Comparison of ENCODE assay signal across 9 mouse cellular contexts in genomic region chr7:109445012-109445411, GRCm38 (mm10). TPM values are rescaled to one million over a fixed set of nuclear protein-coding genes. Genes with fewer than 3 reads are reported as not detected.
DNase-seq lines count a peak whose midpoint lies in the region; ATAC-seq and TF ChIP-seq lines count a peak whose summit lies in the region.
"Had no signal": no experiment of that assay in that cellular context is flagged by ENCODE, and none has a peak within 500 bp of the region (broad histone marks: within the 10 kb centered on the region; RNA-seq: fewer than 3 reads in every experiment).

No protein-coding gene starts in this region.

- DNase-seq in kidney, adult 9 months, result peak; percentile 33
- peak; percentile 50 for DNase-seq in NIH3T3 (ENCODE audit: low read depth)
- DNase-seq in heart, postnatal 36 days, result peak; percentile 39 to 51
- peak; percentile 58 to 59 for DNase-seq in left cerebral cortex, postnatal 36 days (ENCODE audit: low spot score in 2 of 2)
- DNase-seq in natural killer cell, adult 2 months (ENCODE audit: low spot score in 2 of 2), result no peak

- ATAC-seq in kidney, embryonic 14.5 days (ENCODE audit: low FRiP score, low TSS enrichment), result no peak; the same call in 1 of the 2 replicates
- 0 out of 2 replicates have a peak, but pooled peaks have one; percentile 21 for ATAC-seq in neural tube, embryonic 13.5 days (ENCODE audit: low read depth)

- 10% methylated on average over 6 of the region's 6 CpGs for WGBS in kidney, embryonic 14.5 days
- 8% methylated on average over 6 of the region's 6 CpGs for WGBS in neural tube, embryonic 13.5 days

- no peaks in the 10 kb centered on the region for H3K27me3 ChIP-seq in kidney, embryonic 14.5 days (ENCODE audit: control insufficient read depth, insufficient read depth, low read length)
- H3K27me3 ChIP-seq in neural tube, embryonic 13.5 days, result no peaks in the 10 kb centered on the region

- H3K4me1 ChIP-seq in kidney, embryonic 14.5 days (ENCODE audit: control insufficient read depth, insufficient read depth, low read length), result no peaks in the 10 kb centered on the region
- H3K4me1 ChIP-seq in cortical plate, adult 2 months (ENCODE audit: control insufficient read depth, insufficient read depth, low read length), result no peaks in the 10 kb centered on the region
- peaks cover 7% of the 10 kb centered on the region for H3K4me1 ChIP-seq in neural tube, embryonic 13.5 days (replicated peaks)

- H3K9me3 ChIP-seq in kidney, embryonic 14.5 days (ENCODE audit: control insufficient read depth, low read length), result no peaks in the 10 kb centered on the region
- H3K9me3 ChIP-seq in neural tube, embryonic 13.5 days, result no peaks in the 10 kb centered on the region

- H3K4me3 ChIP-seq in kidney, embryonic 14.5 days (ENCODE audit: low read length), result no peak overlapping the region
- H3K4me3 ChIP-seq in cortical plate, adult 2 months (ENCODE audit: insufficient read depth, low read length), result no peak overlapping the region
- H3K4me3 ChIP-seq in neural tube, embryonic 13.5 days, result no peak overlapping the region

- TF ChIP-seq CTCF in cortical plate, adult 2 months (IDR thresholded peaks at IDR 0.05; ENCODE audit: extremely low read depth, insufficient read depth, low read length), result peak; percentile 82

- no peak overlapping the region for H3K9ac ChIP-seq in kidney, embryonic 14.5 days (ENCODE audit: low read depth, low read length)
- no peak overlapping the region for H3K9ac ChIP-seq in neural tube, embryonic 13.5 days

- no peak overlapping the region for H3K27ac ChIP-seq in kidney, embryonic 14.5 days (ENCODE audit: low read depth, low read length)
- no peak overlapping the region for H3K27ac ChIP-seq in cortical plate, adult 2 months (ENCODE audit: insufficient read depth, low read length)
- H3K27ac ChIP-seq in neural tube, embryonic 13.5 days (replicated peaks), result no peak overlapping the region
- H3K27ac ChIP-seq: macrophage had no signal

- no peak overlapping the region for H3K4me2 ChIP-seq in kidney, embryonic 14.5 days (replicated peaks; ENCODE audit: low read depth, low read length)
- H3K4me2 ChIP-seq in neural tube, embryonic 13.5 days, result no peak overlapping the region

- no peak for TF ChIP-seq POLR2A in cortical plate, adult 2 months (IDR thresholded peaks at IDR 0.05; ENCODE audit: extremely low read depth, insufficient read depth, low read length)

- intact Hi-C loops in heart, postnatal 36 days (cut with DNase I), result loop anchor here (5.0 kb wide), 1 partner anchor 172 kb away; no protein-coding TSS in a partner anchor
- intact Hi-C loops in left cerebral cortex, postnatal 36 days (cut with DNase I), result no loop called here

- H3K36me3 ChIP-seq in kidney, embryonic 14.5 days (ENCODE audit: control insufficient read depth, insufficient read depth, low read length), result no peaks in the 10 kb centered on the region
- no peaks in the 10 kb centered on the region for H3K36me3 ChIP-seq in neural tube, embryonic 13.5 days

RNA-seq across cellular contexts. Expression of gene Stk33, which starts 6.1 kb away (rescaled TPM):
- polyA plus RNA-seq in kidney, embryonic 14.5 days (2014; fragmentation: Nextera tagmentation; extraction: Ambion mirVana), result 0.39 and 0.49 TPM in 2 replicates
- 0.78 and 1.3 TPM in 2 replicates for polyA plus RNA-seq in cortical plate, adult 2 months (2012; rRNA removed)
- not detected for total RNA-seq in heart, postnatal 36 days (2021)
- total RNA-seq in left cerebral cortex, postnatal 36 days (2021), result under 1 TPM; 0.70 to 0.76 TPM
- polyA plus RNA-seq in neural tube, embryonic 13.5 days (2015; fragmentation: Nextera tagmentation; extraction: Ambion mirVana), result 4.2 and 5.4 TPM in 2 replicates
- polyA plus RNA-seq: macrophage had no signal

Comparison
In these comparisons a context has a peak if more than half of its experiments do, and no peak if none do; other contexts are left out.
1. DNase-seq: peak in kidney, adult 9 months (single experiment), NIH3T3 (single experiment), heart, postnatal 36 days (2 of 2) and left cerebral cortex, postnatal 36 days (2 of 2); none in natural killer cell, adult 2 months (0 of 2).